Mouse (Mus musculus): ENCODE results near the gene Olfm2. TPM values are rescaled to one million over a fixed set of nuclear protein-coding genes. Genes with fewer than 3 reads are reported as not detected.

Gene Olfm2
- polyA plus RNA-seq, 1 experiment from 2014 or later: 2.3 TPM

DNA sequence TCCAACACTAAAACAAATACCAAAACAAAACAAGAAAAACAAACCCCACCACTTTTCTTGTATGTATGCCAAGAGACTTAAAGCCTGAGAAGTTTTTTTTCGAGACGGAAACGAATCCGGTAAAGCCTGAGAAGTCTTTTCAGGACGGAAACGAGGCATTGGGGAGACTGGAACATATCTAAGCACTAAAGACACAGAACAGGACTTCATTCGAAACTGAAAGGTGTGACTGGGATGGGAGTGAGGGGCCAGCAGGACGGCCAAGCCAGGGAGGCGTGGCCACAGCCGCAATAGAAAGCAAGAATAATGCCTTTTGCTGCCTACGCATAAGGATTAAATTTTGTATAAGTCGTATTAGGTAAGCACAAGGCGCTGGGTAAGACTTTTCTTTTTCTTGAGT, 102.4 kb downstream of the Olfm2 start:
- H3K36me3 ChIP-seq (ENCODE audit: control insufficient read depth, insufficient read depth, low read length): peaks cover 3% of the 10 kb centered on the region
- H3K27ac ChIP-seq (replicated peaks): peak overlapping the region; percentile 91
- no peak for ATAC-seq (ENCODE audit: low FRiP score, low TSS enrichment)
- no peak for TF ChIP-seq CTCF (IDR thresholded peaks at IDR 0.05; ENCODE audit: low read depth)
- no peak for TF ChIP-seq EP300 (optimal IDR thresholded peaks at IDR 0.05)
- no peaks in the 10 kb centered on the region for H3K4me1 ChIP-seq (replicated peaks; ENCODE audit: control insufficient read depth, insufficient read depth)
- peak overlapping the region; percentile 65 for H3K9ac ChIP-seq (ENCODE audit: low read length)
- no peaks in the 10 kb centered on the region for H3K9me3 ChIP-seq (ENCODE audit: control insufficient read depth, low read length)
- 4% methylated on average over 13 of the region's 13 CpGs for WGBS
- DNase-seq (ENCODE audit: low spot score): no peak
- H3K4me3 ChIP-seq (ENCODE audit: low read depth, low read length): peak overlapping the region; percentile 79
- peak overlapping the region; percentile 94 for H3K4me2 ChIP-seq (replicated peaks; ENCODE audit: low read depth)
- no peaks in the 10 kb centered on the region for H3K27me3 ChIP-seq (ENCODE audit: control insufficient read depth, insufficient read depth, low read length)

DNA sequence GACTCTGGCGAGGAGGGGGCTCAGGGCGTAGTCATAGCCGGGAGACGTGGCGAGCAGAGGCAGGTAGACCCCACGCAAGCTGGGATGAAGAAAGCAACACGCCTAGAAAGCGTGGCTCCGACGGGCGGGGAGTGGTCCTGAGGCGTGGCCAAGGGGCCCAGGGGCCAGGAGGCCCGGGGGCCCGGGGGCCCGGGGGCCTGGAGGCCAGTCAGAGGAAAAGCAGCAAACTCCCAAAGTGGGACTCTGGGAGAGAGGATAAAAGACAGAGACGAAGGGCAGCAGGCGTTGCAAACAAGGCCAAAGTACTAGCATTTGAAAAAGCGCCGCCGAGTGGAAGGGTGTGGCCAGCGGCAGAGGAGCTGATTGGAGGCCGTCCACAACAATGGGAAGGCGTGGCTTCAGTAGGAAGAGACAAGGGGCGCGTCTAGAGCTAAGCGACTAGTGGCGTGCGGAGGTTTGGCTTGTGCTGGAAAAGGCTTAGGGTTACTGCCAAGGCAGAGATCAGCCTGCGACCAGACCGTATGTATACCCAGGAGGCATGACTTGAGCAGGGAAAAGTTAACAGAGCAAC, 103.2 kb downstream of the Olfm2 start:
- H3K9me3 ChIP-seq (ENCODE audit: control insufficient read depth, low read length): no peaks in the 10 kb centered on the region
- no peaks in the 10 kb centered on the region for H3K27me3 ChIP-seq (ENCODE audit: control insufficient read depth, insufficient read depth, low read length)
- peak; percentile 91 for ATAC-seq (ENCODE audit: low FRiP score, low TSS enrichment)
- no peaks in the 10 kb centered on the region for H3K4me1 ChIP-seq (replicated peaks; ENCODE audit: control insufficient read depth, insufficient read depth)
- WGBS: 0% methylated on average over 30 of the region's 30 CpGs
- peak overlapping the region; percentile 65 for H3K9ac ChIP-seq (ENCODE audit: low read length)
- TF ChIP-seq CTCF (IDR thresholded peaks at IDR 0.05; ENCODE audit: low read depth) (peak; percentile 39; the same call in 1 of the 2 replicates), EP300 (optimal IDR thresholded peaks at IDR 0.05) (no peak)
- DNase-seq (ENCODE audit: low spot score): peak; percentile 92
- H3K36me3 ChIP-seq (ENCODE audit: control insufficient read depth, insufficient read depth, low read length): peaks cover 10% of the 10 kb centered on the region
- H3K4me3 ChIP-seq (ENCODE audit: low read depth, low read length): peak overlapping the region; percentile 79
- H3K27ac ChIP-seq (replicated peaks): peak overlapping the region; percentile 91
- H3K4me2 ChIP-seq (replicated peaks; ENCODE audit: low read depth): peak overlapping the region; percentile 94

DNA sequence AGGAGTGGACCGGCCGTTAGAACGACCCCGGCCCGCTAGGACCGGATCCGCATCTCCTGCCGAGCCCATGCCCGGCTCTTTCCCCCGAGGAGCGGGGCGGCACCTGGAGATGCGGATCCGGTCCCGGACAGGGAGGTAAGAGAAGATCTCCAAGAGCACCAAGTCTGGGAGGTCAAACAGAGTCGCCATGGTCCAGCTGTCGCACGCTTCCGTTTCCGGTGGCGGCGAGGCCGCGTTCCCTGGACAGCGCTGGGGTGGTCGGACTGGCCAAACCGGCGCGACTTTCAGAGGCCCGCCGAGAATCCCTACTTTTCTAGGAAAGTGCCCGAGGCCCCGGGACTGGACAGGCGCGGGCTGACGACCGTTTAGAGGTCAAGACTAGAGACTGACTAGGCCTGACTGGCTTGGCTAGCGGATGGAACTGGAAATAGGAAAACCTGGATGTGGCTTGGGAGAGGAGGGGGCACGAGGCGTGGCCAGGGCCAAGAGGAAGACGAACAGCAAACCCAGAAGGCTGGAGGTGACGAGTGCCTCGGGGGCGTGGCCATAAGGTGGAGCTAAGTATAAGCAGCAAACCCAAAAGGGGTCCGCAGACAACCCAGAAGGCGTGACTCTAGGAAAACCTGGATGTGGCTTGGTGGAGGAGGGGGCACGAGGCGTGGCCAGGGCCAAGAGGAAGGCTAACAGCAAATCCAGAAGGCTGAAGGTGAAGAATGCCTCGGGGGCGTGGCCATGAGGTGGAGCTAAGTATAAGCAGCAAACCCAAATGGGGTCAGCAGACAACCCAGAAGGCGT, 103.9 kb downstream of the Olfm2 start, which contains the start of gene Ubl5:
TSS of gene Ubl5 (plus strand) at position 778 of the 795 bp plus-strand sequence.
- peak; percentile 85 for ATAC-seq (ENCODE audit: low FRiP score, low TSS enrichment)
- TF ChIP-seq EP300 (optimal IDR thresholded peaks at IDR 0.05) (no peak), CTCF (IDR thresholded peaks at IDR 0.05; ENCODE audit: low read depth) (no peak)
- Histone ChIP-seq H3K4me1 (replicated peaks; ENCODE audit: control insufficient read depth, insufficient read depth) (no peaks in the 10 kb centered on the region), H3K9me3 (ENCODE audit: control insufficient read depth, low read length) (no peaks in the 10 kb centered on the region), H3K4me2 (replicated peaks; ENCODE audit: low read depth) (peak within 1 kb of the TSS; percentile 94), H3K36me3 (ENCODE audit: control insufficient read depth, insufficient read depth, low read length) (peaks cover 14% of the 10 kb centered on the region), H3K9ac (ENCODE audit: low read length) (peak within 1 kb of the TSS; percentile 89), H3K27ac (replicated peaks) (peak within 1 kb of the TSS; percentile 91), H3K4me3 (ENCODE audit: low read depth, low read length) (peak within 1 kb of the TSS; percentile 79), H3K27me3 (ENCODE audit: control insufficient read depth, insufficient read depth, low read length) (no peaks in the 10 kb centered on the region)
- peak; percentile 91 for DNase-seq (ENCODE audit: low spot score)
- WGBS: 1% methylated on average over 51 of the region's 51 CpGs

DNA sequence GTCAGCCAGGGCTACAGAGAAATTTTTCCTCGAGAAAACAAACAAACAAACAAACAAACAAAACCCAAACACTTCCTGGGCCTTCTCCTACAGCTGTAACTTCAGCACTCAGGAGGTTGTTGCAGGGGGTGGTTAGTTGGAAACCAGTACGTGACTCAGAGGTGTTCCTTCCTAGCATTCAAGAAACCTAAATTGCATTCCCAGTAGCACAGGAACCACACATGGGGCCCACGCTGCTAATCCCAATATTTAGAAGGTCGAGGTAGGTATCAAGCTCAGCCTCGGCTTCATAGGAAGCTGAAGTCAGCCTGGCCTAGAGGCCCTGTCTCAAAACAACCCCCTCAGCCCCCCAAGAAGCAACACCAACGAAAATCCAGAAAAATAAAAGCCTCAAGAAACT, 104.6 kb downstream of the Olfm2 start:
- TF ChIP-seq CTCF (IDR thresholded peaks at IDR 0.05; ENCODE audit: low read depth) (no peak), EP300 (optimal IDR thresholded peaks at IDR 0.05) (no peak)
- H3K4me3 ChIP-seq (ENCODE audit: low read depth, low read length): peak overlapping the region; percentile 79
- peak overlapping the region; percentile 83; the same call in 1 of the 2 replicates for H3K27ac ChIP-seq (replicated peaks)
- ATAC-seq (ENCODE audit: low FRiP score, low TSS enrichment): no peak
- H3K4me1 ChIP-seq (replicated peaks; ENCODE audit: control insufficient read depth, insufficient read depth): no peaks in the 10 kb centered on the region
- DNase-seq (ENCODE audit: low spot score): no peak
- H3K9ac ChIP-seq (ENCODE audit: low read length): peak overlapping the region; percentile 89
- H3K9me3 ChIP-seq (ENCODE audit: control insufficient read depth, low read length): no peaks in the 10 kb centered on the region
- WGBS: 8% methylated on average over 6 of the region's 6 CpGs
- peak overlapping the region; percentile 94 for H3K4me2 ChIP-seq (replicated peaks; ENCODE audit: low read depth)
- no peaks in the 10 kb centered on the region for H3K27me3 ChIP-seq (ENCODE audit: control insufficient read depth, insufficient read depth, low read length)
- H3K36me3 ChIP-seq (ENCODE audit: control insufficient read depth, insufficient read depth, low read length): peaks cover 16% of the 10 kb centered on the region

DNA sequence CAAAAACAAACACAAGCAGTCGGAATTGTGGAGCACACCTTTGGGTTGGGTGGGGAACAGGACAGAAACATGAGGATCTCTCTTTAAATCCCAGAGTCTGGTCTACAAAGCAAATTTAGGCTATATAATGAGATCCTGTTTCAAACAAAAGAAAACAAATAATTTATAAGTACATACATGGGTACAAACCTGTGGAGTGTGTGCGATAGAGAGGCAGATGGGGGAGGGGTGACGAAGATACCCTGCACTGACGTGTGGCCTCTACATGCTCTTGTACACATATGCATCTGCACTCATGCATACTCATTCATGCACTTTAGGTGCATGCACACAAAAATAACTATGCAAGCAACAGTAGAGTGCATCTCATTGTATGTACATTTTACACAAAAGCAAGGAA, 106.7 kb downstream of the Olfm2 start:
- H3K27me3 ChIP-seq (ENCODE audit: control insufficient read depth, insufficient read depth, low read length): no peaks in the 10 kb centered on the region
- no peaks in the 10 kb centered on the region for H3K4me1 ChIP-seq (replicated peaks; ENCODE audit: control insufficient read depth, insufficient read depth)
- H3K4me3 ChIP-seq (ENCODE audit: low read depth, low read length): no peak overlapping the region
- TF ChIP-seq CTCF (IDR thresholded peaks at IDR 0.05; ENCODE audit: low read depth) (no peak), EP300 (optimal IDR thresholded peaks at IDR 0.05) (no peak)
- ATAC-seq (ENCODE audit: low FRiP score, low TSS enrichment): no peak
- no peak overlapping the region for H3K9ac ChIP-seq (ENCODE audit: low read length)
- WGBS: 91% methylated on average over 4 of the region's 4 CpGs
- no peak for DNase-seq (ENCODE audit: low spot score)
- peaks cover 16% of the 10 kb centered on the region for H3K36me3 ChIP-seq (ENCODE audit: control insufficient read depth, insufficient read depth, low read length)
- no peaks in the 10 kb centered on the region for H3K9me3 ChIP-seq (ENCODE audit: control insufficient read depth, low read length)
- H3K4me2 ChIP-seq (replicated peaks; ENCODE audit: low read depth): no peak overlapping the region
- H3K27ac ChIP-seq (replicated peaks): no peak overlapping the region

DNA sequence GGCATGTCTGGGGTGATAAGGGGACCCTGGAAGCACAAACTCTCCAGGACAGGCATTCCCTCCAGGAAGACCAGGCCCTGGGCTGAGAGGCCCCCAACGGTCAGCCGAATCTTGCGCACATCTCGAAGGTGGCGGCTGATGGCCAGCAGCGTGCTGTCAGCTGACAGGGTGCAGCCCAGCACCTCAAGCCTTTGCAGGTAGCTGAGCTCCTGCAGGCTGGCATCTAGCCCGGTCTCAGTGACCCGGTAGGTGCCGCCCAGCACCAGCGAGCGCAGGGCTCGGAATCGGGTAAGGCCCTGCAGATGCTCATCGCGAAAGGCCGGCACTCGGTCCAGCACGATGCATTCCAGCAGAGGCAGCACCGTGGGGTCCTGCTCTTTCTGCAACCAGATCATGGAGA, 107.6 kb downstream of the Olfm2 start:
- H3K4me2 ChIP-seq (replicated peaks; ENCODE audit: low read depth): no peak overlapping the region
- H3K36me3 ChIP-seq (ENCODE audit: control insufficient read depth, insufficient read depth, low read length): peaks cover 16% of the 10 kb centered on the region
- no peaks in the 10 kb centered on the region for H3K27me3 ChIP-seq (ENCODE audit: control insufficient read depth, insufficient read depth, low read length)
- no peaks in the 10 kb centered on the region for H3K9me3 ChIP-seq (ENCODE audit: control insufficient read depth, low read length)
- no peak overlapping the region for H3K9ac ChIP-seq (ENCODE audit: low read length)
- no peaks in the 10 kb centered on the region for H3K4me1 ChIP-seq (replicated peaks; ENCODE audit: control insufficient read depth, insufficient read depth)
- TF ChIP-seq CTCF (IDR thresholded peaks at IDR 0.05; ENCODE audit: low read depth): no peak
- no peak for TF ChIP-seq EP300 (optimal IDR thresholded peaks at IDR 0.05)
- WGBS: 92% methylated on average over 19 of the region's 19 CpGs
- H3K4me3 ChIP-seq (ENCODE audit: low read depth, low read length): no peak overlapping the region
- H3K27ac ChIP-seq (replicated peaks): no peak overlapping the region
- no peak for DNase-seq (ENCODE audit: low spot score)
- ATAC-seq (ENCODE audit: low FRiP score, low TSS enrichment): no peak

Measured in stomach, postnatal 0 days (tissue).